Mouse (Mus musculus) frontal cortex, adult 2 months (tissue): Measurements from ENCODE around the gene Apoc2. TPM values are rescaled to one million over a fixed set of nuclear protein-coding genes. Genes with fewer than 3 reads are reported as not detected.
"Not testable (repeated sequence)": the region's sequence is repeated elsewhere in the genome, so short reads cannot be mapped to it uniquely, and the experiment has no call there.

ENCODE experiments used
- DNase-seq, 2 experiments: peaks; one replicate each; pipeline ENCODE4 v3.0.0; 2022; ENCODE audit warnings: low spot score in 1 of 2; ENCODE audit errors: extremely low spot score in 1 of 2
- polyA plus RNA-seq: library from polyadenylated mRNA; depleted of rRNA; stranded (reverse); fragments of >200 nt; gene quantifications from 2 replicates; pipeline ENCODE4 v1.2.3, GENCODE M21; 2012

Gene Apoc2
- polyA plus RNA-seq, 1 experiment = not detected

DNA sequence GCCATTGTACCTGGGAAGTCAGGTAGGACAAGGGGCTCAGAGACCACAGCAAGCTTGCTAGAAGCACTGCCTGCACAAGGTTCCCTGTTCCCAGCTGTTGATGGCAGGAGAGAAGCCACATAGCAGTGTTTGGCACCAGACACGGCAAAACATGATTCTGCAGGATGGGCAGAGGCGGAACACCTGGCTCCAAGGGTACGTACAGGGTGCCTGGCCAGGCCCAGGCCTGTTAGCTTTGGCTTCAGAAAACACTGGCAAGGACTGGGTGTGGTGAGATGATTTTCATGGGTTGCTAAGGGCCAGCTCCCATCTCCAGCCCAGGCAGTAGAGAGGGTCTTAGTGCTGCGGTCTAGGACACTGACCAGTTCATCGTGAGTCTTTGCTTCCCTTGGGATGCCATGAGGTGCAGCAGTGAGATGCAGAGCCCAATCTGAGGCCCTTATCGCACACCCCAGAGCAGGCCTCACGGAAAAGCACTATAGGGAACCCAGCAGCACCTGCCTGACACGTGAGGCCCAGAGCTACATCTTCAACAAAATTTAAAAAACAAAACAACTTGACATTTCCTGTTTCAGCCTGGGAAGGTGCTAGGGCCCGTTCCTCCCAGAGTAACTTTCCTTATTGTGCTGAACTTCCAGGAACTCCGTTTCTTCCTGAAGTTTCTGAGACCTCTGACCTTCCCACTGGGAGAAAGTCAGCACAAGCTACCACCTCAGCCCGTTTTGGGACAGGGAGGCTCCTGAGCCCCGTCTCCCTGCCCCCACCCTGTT, 22.7 kb upstream of the Apoc2 start:
- DNase-seq = no peak

DNA sequence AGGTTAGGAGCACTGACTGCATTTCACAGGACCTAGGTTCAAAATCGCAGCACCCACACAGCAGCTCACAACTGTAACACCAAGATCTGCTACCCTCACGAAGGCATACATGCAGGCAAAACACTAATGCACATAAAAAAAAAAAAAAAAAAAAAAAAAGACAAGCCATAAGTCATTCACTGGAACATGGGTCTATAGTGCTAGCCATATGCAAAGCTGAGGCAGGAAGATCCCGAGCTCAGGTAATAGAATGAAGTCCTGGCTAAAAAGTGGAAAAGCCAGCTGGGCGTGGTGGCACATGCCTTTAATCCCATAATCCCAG, 22.0 kb upstream of the Apoc2 start:
- no peak for DNase-seq

DNA sequence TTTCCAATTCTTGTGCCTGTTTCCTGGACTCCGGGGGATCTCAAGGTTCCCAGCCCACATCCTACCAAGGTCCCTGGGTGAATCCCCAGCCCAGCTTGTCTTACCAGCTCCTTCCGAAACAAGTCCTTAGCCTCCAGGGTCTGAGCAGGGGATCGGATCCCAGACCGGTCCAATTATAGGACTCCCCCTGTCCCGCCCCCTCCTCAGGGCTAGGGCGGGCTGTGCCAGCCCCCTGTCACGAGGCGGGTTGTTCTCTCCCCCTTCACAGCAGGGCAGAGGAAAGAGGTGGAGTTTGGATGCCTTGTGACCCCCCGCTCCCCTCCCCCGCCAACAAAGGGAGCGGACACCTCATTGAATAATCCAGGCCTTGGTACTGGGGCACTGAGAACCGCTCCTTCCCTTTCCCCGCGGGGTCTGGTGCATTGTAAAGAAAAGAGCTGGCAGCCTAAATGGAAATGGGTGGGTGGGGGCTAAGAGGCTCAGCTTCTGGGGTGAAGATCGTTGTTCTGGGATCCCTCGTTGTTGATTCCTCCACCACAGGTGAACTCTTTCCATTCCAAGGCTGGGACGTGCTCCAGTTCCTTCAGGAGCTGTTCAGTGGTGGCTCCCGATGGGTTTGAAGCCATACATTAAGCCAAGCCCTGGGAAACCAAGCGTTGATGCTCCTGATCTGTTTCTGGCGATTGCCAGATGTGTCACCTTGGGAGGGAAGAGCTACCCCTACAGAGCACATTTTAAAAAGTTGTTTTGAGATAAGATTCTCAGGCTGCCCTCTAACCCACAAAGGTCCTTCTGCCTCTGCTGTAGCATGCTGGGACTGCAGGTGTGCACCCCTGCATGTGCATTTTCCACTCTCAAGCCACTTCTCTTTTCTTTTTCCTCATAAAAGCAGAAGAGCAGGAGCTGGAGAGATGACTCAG, 21.4 kb upstream of the Apoc2 start, which contains the start of gene Apoe:
Gene Apoe, minus strand, starts transcription at position 282 of the 920 bp plus-strand sequence.
- DNase-seq = peak in 1 of 2 experiments; percentile 66

DNA sequence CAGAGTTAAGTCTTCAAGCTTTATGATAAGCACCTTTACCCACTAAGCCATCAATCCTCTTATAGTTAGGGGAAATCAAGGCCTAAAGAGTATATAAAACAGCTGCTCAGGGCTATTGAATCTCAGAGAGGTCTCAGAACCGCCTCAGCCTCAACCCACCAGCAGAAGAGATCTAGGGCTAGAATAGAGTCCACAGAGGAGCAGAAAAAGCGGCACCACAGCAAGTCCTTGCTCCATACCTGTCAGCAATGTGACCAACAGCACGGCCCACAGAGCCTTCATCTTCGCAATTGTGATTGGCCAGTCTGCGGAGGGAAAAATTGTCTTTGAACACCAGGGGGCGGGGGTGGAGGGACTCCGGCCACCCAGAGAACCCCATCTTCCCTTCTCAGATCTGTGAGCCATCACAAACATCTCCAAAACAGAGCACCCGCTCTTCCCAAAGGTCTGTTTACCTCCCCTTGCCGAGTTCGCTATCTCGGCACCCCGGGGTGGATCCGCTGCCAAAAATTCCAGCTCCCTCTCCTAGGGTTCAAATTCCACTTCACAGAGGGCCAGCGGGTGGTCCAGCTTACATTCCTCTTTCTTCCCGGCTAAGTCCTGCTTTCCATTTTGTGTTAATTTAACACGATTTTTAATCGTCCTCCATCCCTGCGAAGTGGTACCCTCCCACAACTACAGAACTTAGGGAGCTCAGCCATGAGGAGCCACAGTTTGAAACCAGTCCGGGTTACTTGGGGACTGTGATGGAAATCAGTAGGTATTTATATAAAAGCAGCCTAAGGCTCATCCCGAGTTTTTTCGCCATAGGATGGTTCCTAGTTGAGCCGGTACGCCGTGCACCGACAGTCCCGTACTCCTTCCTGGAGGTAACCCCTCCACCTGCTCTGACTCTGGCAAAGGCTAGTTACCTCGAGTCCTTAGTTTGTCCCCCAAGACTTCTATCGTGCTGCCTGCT, 20.5 kb upstream of the Apoc2 start:
- no peak for DNase-seq

DNA sequence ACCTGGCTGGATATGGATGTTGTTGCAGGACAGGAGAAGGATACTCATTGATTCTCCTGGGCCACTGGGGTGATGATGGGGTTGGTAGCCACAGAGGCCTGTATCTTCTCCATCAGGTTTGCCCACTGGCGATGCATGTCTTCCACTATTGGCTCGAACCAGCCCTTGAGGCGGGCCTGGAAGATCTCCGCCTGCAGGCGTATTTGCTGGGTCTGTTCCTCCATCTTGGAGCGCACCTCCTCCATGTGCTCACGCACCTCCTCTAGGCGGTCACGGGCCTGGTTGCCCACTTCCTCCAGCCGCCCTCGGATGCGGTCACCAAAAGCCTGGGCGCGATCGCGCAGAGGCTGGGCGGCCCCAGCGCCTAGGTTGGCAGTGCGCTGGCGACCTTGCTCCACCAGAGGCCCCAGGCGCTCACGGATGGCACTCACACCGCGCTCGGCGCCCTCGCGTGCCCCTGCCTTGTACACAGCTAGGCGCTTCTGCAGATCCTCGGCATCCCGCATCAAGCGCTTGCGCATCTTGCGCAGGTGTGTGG, 18.7 kb upstream of the Apoc2 start:
- no peak for DNase-seq

DNA sequence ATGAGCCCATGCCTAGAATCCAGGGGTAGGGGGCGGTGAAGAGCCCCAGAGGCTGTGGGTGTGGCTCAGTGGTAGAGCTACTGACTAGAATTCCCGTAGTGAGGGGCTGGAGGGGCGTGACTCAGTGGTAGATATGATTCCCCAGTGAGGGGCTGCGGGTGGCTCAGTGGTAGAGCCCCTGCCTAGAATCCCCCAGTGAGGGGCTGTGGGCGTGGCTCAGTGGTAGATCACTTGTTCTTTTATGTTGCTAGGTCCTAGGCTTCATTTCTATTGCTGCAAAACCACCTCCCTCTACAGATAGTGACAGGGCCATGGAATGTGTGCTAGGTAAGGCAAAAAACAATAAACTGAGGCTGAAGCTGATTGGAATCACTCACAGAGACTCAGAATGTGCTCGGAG, 18.1 kb upstream of the Apoc2 start:
- no peak for DNase-seq

DNA sequence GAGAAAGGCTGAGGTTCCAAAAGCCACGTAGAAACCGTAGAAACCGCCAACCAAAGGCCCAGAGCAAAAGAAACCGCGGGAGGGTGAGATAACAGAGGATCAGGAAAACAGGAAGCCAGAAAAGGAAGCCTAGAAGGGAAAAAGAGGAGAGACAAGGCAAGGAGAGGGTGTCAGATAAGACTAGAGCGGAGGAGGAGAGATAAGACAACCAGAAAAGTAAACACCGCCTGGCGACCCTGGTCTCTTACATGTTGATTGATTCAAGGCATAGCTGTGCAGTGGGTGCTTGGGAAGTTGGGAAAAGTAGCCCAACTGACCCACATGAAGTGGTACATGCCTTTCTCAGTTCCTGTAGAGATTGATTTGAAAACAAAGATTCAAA, 17.5 kb upstream of the Apoc2 start:
- no peak for DNase-seq

DNA sequence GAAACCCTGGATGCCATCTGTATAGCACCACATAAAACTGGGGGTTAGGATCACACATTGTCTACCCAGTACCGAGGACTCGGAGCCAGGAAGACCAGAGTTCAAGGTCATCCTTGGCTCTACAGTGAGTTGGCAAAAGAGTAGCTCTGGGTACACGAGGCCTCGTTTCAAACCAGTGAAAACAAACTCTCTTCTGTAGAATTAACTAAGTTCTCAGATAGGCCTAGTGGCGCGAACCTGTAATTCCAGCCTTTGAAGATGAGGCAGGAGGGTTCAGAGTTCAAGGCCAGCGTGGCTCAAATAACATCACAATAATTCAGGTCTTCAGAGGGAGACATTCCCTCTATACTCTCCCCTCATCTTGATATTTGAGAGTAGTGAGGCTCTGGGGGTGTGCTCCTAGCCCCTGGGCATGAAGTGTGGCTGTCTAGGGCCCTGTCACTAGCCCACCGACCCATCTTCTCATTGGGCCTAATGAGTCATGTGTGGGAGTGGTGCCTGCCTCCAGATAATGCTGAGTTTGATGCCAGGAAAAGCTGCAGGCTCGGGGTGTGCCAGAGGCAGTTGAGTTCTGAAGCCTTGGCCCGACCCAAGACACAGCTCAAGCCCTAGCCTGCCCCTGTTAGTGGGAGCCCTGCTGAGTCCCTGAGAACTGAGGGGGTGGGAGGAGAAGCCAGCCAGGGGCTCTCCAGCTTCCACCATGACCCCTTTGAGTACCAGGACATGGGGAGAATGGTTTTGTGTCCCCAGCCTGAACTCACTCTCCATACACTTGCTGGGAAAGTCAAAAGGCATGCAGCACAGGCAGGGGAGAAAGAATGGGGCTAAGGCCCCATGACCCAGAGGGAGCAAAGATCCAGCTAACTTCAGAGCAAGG, 16.8 kb upstream of the Apoc2 start:
- no peak for DNase-seq

DNA sequence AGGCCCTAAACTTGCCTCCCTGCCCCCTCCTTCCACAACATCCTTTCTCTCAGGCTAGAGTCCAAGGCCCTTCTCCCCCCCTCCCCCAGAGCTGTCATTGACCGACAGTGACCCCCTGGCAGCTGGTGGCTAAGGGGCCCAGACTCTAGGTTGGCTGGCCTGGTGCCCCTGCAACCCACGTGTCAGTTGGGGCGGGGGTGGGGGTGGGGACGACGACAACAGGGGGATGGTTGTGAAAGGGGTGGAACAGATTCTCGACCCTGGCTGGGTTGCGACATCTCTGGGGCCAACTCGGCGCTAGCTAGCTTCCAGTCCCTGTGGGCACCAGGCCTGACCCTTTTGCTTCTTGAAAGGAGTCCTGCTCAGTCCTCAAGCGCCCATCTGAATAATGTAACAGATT, 15.7 kb upstream of the Apoc2 start:
- peak in 1 of 2 experiments; percentile 45 for DNase-seq

DNA sequence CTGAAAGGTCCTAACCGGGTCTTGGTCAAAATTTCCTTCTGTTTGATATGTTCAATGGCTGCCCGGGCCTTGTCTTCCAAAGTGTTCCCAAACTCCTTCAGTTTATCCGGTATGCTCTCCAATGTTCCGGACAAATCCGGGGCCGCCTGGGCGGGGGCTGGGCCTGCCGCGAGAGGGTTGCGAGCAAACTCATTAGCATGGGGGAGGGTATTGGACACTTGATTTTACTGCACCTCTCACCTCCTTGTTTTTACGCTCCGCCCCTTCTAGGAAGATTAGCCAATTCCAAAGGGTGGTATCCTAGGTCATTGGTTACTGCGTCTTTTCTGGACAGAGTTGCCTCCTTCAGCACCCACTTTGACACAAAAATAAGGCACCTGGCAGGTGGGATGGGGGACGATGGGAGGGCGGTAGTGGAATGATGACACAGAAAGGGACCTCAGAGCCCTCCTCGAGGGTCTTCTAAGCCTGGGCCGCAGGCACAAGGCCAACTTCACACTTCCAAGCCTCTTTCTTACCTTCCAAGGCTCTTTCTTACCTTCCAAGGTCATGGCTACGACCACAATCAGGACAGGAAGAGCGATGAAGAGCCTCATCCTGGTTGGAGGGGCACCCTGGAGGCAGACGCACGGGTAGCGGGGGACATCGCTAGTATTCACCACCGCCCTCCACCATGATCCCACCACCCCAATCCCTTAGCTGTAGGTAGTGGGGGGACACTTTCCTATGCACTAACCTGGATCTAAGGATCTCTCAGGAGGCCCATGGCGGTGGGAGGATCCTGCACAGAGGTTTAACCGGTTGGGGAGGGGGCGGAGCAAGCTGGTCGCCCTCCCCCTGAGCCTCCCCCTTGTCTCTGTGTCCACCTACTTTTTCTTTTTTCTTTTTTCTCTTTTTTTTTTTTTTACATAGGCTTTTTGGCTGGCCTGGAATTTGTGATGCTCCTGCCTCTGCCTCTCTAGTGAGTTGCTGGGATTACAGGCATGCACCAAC, 14.4 kb upstream of the Apoc2 start, which contains the start of gene Apoc1:
Gene Apoc1, minus strand, starts transcription at position 788 of the 993 bp plus-strand sequence.
- no peak for DNase-seq

DNA sequence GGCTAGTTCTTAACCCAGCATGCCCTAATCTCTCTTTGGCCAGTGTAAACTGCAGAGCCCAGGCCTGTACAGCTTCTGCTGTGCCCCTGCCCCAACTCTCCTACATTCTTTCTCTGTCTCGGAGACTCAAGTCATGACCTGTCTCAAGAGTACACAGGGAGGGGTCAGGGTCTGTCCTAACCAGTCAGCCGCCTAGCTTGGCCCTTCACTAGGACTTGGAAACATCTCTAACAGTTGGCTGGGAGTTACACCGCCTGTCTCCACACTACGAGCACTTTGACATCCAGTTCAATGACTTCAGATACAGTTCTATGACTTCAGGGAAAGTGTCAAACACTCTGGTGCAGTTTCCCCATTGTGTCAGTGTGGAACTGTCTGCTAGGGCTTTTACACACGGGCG, 13.7 kb upstream of the Apoc2 start:
- no peak for DNase-seq

DNA sequence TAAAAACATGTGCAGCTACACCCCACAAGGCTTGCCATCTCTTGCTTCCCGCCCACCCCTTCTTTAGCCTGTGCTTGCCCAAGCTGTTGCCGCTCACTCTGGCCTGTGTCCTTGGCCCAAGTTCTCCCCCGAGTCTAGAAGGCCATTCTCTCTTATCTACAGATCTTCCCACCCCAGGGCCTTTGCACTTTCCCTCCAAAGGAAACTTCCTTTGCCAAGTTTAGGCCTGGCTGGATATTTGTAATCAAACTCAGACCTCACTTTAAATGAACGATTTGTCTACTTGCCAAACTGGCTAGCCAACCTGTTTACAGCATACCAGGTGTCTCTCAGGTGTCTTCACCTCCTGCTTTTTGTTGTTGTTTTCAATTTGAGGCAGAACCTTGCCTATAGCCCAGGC, 13.1 kb upstream of the Apoc2 start:
- DNase-seq = no peak

DNA sequence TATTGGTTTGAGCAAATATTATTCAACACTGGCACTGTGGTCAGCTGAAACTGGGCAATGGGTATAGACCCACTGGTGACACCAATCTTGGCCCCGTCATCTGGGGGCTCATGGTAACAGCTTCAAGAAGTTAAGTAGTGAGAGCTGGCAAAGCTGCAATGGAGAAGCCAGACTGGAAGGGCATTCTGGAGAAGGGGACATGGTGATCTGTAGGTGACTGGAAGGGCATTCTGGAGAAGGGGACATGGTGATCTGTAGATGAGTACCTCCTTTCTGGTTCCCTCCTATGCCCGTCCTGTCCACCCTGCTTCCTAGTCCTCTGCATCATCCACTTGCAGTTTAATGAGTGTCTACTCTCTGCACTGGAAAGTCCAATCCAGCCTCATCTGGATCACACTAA, 10.9 kb upstream of the Apoc2 start:
- no peak for DNase-seq

DNA sequence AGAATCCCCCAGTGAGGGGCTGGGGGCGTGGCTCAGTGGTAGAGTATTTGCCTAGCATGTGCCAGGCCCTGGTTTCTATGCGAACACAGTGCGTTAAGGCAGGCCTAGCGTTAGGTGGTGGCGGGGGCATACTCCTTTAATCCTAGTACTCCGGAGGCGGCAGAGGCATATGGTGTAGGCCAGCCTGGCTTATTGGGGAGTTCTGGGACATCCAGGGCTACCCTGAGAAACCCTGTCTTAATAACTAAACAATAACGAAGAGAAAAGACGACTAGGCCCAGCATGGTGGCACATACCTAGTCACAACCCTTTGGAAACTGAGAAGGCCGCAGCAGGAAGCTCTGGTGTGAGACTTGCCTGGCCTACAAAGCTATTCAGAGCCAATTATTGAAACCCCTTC, 10.4 kb upstream of the Apoc2 start:
- no peak for DNase-seq

DNA sequence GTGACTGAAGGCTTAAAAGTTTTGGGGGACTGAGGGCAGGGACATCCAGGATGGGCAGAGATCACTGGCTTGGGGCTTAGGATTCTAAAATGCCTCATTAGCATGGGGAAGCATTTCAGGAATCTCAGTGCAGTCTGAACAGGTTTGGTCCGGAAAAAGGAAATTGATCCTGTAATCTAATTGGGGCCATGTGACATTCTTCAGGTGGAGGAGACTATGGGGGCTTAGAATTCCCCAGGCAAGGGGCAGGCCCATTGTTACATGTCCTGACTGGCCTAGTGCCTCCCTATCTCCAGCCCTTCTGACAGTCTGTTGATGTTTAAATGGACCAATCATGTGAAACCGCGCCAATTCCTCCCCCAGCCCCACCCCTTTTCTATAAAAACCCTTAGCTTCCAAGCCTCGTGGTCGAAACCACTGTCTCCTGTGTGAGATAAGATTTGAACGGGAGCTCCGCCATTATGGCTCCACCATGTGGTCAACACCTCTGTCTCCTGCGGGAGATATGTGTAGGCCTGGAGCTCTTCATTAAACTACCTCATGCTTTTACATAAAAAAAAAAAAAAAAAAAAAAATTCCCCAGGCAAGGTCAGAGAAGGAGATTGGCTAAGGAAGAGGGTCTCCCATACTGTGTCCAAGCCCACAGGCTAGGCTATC, 9.3 kb upstream of the Apoc2 start:
- not testable (repeated sequence) for DNase-seq

DNA sequence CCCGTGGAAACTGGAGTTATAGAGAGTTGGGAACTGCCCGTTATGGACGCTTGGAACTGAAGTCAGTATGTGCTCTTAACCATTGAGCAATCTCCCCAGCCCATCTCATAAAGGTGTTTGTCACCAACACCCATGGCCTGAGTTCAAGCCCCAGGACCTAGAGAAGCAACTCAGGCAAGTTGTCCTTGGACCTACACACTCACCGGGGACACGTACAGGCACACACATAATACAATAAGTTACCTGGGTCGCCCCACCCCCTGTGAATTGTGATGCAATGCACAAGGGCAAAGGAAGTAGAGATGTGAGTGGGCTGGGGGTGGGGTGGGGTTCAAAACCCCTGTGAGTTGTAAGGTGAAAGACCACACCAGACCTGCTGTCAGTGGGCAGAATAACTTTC, 8.8 kb upstream of the Apoc2 start:
- DNase-seq = no peak

DNA sequence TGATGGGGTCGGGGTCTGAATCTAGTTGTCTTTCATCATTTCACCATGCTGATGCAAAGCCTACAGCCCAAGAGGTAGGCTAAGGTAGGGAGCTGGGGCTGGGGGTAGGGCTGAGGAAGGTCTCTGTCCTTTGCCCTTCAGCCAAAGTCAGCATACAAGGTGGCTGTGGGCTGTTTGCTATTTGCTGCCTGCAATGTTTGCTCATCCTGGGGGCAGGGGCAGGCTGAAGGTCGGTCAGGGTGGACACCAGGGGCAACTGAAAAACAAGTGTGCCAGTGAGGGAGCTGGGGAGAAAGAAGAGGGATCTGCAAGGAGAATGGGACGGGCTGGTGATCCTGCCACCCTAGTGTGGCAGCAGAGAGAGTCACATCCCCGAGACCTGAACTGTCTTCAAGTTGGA, 7.6 kb upstream of the Apoc2 start:
- DNase-seq = no peak

DNA sequence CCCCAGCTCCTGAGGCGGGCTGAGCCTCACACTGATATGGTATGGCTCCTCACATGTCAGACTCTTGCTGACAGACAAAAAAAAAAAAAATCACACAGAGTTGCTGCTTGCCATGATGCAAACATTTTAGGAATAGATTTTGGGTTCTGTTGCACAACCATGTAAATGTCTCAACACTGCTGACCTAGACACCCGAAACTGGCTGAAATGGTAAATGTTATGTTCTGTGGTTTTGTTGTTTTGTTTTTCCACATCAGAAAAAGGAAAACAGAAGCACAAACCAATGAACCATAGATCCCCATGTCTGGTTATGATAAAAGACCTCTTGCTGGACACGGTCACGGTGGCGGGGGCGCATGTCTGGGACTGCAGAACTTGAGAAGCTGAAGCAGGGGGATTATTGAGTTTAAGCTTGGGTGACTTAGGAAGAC, 6.0 kb upstream of the Apoc2 start:
- no peak for DNase-seq
